Mouse (Mus musculus): Measurements from ENCODE around the gene Cela3a. TPM values are rescaled to one million over a fixed set of nuclear protein-coding genes. Genes with fewer than 3 reads are reported as not detected.

Gene Cela3a
- polyA plus RNA-seq, 1 experiment from 2014 or later, result not detected

- no peak for DNase-seq (ENCODE audit: low spot score)
- Histone ChIP-seq H3K4me1 (peaks cover 7% of the 10 kb centered on the region), H3K36me3 (peaks cover 5% of the 10 kb centered on the region), H3K9me3 (replicated peaks) (no peaks in the 10 kb centered on the region), H3K4me3 (no peak overlapping the region), H3K27ac (replicated peaks) (no peak overlapping the region), H3K27me3 (ENCODE audit: low read depth, poor library complexity, severe bottlenecking) (no peaks in the 10 kb centered on the region)
- WGBS, result 68% methylated on average over 9 of the region's 9 CpGs
Measured at GRCm38 (mm10) chr4:137393378-137394135, 16.0 kb downstream of the Cela3a start.

DNA sequence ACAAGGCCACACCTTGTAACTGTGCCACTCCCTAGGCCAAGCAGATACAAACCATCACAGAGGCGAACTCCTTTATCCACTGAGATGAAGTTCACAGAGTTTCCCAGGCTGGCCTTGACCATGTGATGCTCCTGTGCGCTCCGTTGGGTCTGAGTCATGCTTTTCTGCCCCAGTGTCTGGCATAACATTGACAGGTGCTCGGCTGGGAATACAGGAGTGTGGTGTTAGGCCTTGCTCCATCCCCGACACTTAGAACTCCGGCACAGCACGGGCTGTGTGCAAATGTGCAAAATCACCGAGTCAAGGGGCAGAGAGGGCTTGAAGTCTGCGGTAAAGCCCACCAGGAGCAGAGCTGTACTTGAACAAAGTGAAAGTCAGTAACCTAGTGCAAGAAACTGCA, 16.7 kb downstream of the Cela3a start:
- 90% methylated on average over 9 of the region's 9 CpGs for WGBS
- Histone ChIP-seq H3K27me3 (ENCODE audit: low read depth, poor library complexity, severe bottlenecking) (no peaks in the 10 kb centered on the region), H3K27ac (replicated peaks) (no peak overlapping the region), H3K36me3 (peaks cover 5% of the 10 kb centered on the region), H3K9me3 (replicated peaks) (no peaks in the 10 kb centered on the region), H3K4me1 (peaks cover 9% of the 10 kb centered on the region), H3K4me3 (no peak overlapping the region)
- no peak for DNase-seq (ENCODE audit: low spot score)

DNA sequence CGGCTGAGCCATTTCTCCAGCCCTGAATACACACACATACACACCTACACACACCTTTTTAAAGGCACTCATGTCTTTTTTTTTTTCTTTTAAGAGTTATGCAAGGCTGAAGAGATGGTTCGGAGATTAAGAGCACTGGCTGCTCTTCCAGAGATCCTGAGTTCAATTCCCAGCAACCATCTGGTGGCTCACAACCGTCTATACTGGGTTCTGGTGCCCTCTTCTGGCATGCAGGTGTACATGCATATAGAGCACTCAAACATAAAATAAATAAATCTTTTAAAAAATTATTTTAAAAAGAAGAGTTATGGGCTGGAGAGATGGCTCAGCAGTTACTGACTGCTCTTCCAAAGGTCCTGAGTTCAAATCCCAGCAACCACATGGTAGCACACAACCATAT, 18.3 kb downstream of the Cela3a start:
- H3K4me3 ChIP-seq, result no peak overlapping the region
- DNase-seq (ENCODE audit: low spot score), result no peak
- no peaks in the 10 kb centered on the region for H3K9me3 ChIP-seq (replicated peaks)
- 91% methylated on average over 3 of the region's 3 CpGs for WGBS
- peaks cover 5% of the 10 kb centered on the region for H3K36me3 ChIP-seq
- peaks cover 19% of the 10 kb centered on the region for H3K4me1 ChIP-seq
- no peak overlapping the region for H3K27ac ChIP-seq (replicated peaks)
- H3K27me3 ChIP-seq (ENCODE audit: low read depth, poor library complexity, severe bottlenecking), result no peaks in the 10 kb centered on the region

DNA sequence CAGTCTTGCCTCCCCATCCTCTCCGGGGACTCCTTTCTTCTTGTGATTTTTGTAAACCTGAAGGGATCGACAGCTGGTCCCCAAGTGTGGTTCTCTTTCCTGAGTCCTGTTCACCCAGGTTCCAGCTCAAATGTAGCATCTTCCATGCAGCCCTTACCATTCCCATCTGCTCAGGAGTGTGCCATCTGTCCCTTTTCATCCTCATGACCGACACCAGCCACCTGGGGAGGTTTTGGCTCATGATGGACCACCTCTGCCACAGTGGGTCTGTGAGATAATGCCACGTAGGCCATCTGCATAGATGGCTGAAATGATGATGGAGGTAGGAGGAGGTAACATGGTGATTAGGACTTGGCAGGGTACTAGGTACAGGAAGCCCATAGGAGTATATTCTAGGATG, 19.4 kb downstream of the Cela3a start:
- 89% methylated on average over 4 of the region's 4 CpGs for WGBS
- no peak for DNase-seq (ENCODE audit: low spot score)
- no peaks in the 10 kb centered on the region for H3K27me3 ChIP-seq (ENCODE audit: low read depth, poor library complexity, severe bottlenecking)
- H3K9me3 ChIP-seq (replicated peaks), result no peaks in the 10 kb centered on the region
- H3K36me3 ChIP-seq, result peaks cover 5% of the 10 kb centered on the region
- no peak overlapping the region for H3K4me3 ChIP-seq
- H3K27ac ChIP-seq (replicated peaks), result no peak overlapping the region
- peaks cover 19% of the 10 kb centered on the region for H3K4me1 ChIP-seq

DNA sequence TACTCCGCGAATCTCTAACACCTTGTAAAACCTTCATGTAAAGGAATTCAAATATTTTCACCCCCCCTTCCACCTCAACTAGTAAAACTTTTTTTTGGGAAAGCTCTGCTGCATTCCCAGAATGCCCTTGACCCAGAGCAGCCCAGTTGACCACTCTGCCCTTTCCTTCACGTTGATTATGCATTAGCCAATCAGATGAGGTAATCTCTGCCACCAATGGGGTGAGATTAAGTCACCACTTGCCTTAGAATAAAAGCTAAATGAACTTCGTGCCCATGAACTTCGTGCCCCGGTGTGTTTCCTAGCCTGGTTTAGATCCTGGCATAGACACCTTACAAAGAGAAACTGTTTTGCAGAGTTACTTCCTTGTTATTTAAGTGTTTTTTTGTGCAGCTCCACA, 20.6 kb downstream of the Cela3a start:
- peaks cover 19% of the 10 kb centered on the region for H3K4me1 ChIP-seq
- WGBS, result 49% methylated on average over 6 of the region's 6 CpGs
- peak overlapping the region; percentile 81 for H3K4me3 ChIP-seq
- H3K27me3 ChIP-seq (ENCODE audit: low read depth, poor library complexity, severe bottlenecking), result no peaks in the 10 kb centered on the region
- H3K36me3 ChIP-seq, result peaks cover 5% of the 10 kb centered on the region
- DNase-seq (ENCODE audit: low spot score), result no peak
- H3K9me3 ChIP-seq (replicated peaks), result no peaks in the 10 kb centered on the region
- H3K27ac ChIP-seq (replicated peaks), result peak overlapping the region; percentile 94

GRCm38 (mm10) chr4:137388059-137388794, 21.4 kb downstream of the Cela3a start:
- Histone ChIP-seq H3K27me3 (ENCODE audit: low read depth, poor library complexity, severe bottlenecking) (no peaks in the 10 kb centered on the region), H3K27ac (replicated peaks) (peak overlapping the region; percentile 94), H3K36me3 (peaks cover 5% of the 10 kb centered on the region), H3K4me3 (peak overlapping the region; percentile 81), H3K9me3 (replicated peaks) (no peaks in the 10 kb centered on the region), H3K4me1 (peaks cover 19% of the 10 kb centered on the region)
- DNase-seq (ENCODE audit: low spot score), result peak; percentile 91
- under 1% methylated on average over 46 of the region's 46 CpGs for WGBS

DNA sequence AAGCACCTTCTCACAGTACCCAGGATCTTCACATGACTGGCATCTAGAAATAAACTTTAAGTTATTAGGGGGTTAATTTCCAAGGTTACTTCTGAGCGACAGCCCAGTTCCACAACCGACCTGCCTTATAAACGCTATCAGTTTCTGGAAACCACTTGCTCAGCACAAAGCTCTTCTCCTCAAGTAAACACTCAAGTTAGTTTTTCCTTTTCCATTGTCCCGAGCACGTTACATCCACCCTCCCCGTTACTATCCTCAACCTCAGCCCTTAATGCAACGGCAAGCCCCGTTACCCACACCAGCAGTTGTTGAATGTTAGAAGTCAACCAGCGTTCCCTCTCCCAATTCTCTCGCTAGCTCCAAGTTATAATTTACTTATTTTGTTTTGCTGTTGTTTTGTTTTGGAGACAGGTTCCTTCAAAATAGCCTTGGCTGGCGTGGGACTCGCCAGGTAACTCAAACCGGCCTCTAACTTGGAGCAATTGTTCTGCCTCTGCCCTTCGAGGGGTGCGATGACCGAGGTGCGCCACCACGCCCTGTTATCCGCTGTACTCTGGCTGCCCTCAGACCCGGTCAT, 22.0 kb downstream of the Cela3a start:
- H3K4me3 ChIP-seq, result peak overlapping the region; percentile 81
- peaks cover 19% of the 10 kb centered on the region for H3K4me1 ChIP-seq
- no peak for DNase-seq (ENCODE audit: low spot score)
- no peaks in the 10 kb centered on the region for H3K27me3 ChIP-seq (ENCODE audit: low read depth, poor library complexity, severe bottlenecking)
- 1% methylated on average over 20 of the region's 20 CpGs for WGBS
- no peaks in the 10 kb centered on the region for H3K9me3 ChIP-seq (replicated peaks)
- H3K36me3 ChIP-seq, result peaks cover 5% of the 10 kb centered on the region
- peak overlapping the region; percentile 94 for H3K27ac ChIP-seq (replicated peaks)

GRCm38 (mm10) chr4:137380702-137381605, 28.6 kb downstream of the Cela3a start:
- Histone ChIP-seq H3K27me3 (ENCODE audit: low read depth, poor library complexity, severe bottlenecking) (no peaks in the 10 kb centered on the region), H3K4me1 (peaks cover 10% of the 10 kb centered on the region), H3K36me3 (no peaks in the 10 kb centered on the region), H3K9me3 (replicated peaks) (no peaks in the 10 kb centered on the region), H3K27ac (replicated peaks) (no peak overlapping the region; the same call in 1 of the 2 replicates), H3K4me3 (no peak overlapping the region)
- 35% methylated on average over 15 of the region's 16 CpGs for WGBS
- DNase-seq (ENCODE audit: low spot score), result no peak

DNA sequence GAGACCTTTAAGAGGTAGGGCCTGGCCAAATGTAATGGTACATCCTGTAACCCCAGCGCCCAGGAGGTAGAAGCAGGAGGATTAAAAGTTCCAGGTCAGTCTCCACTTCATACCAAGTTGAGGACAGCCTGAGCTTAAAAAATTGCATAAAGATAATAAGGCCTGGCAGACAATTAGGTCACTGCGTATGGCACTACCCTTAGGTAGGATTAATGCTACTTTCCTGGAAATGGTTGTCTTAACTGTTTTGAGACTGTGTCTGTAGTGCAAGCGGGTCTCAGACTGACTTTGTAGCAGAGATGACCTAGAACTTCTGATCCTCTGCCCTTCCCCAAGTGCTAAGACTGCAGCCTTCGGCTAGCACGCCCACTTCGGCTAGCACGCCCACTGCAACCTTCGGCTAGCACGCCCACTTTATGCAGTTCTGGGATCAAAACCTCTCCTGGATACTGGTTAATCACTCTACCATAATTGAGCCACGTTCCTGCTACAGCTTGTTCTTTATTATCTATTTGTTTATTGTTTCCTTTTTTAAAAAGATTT, 29.8 kb downstream of the Cela3a start:
- Histone ChIP-seq H3K36me3 (no peaks in the 10 kb centered on the region), H3K27me3 (ENCODE audit: low read depth, poor library complexity, severe bottlenecking) (no peaks in the 10 kb centered on the region), H3K9me3 (replicated peaks) (no peaks in the 10 kb centered on the region), H3K4me3 (no peak overlapping the region), H3K4me1 (peaks cover 19% of the 10 kb centered on the region), H3K27ac (replicated peaks) (no peak overlapping the region)
- 92% methylated on average over 10 of the region's 10 CpGs for WGBS
- DNase-seq (ENCODE audit: low spot score), result no peak

- Histone ChIP-seq H3K4me3 (no peak overlapping the region), H3K36me3 (no peaks in the 10 kb centered on the region), H3K4me1 (peaks cover 19% of the 10 kb centered on the region), H3K27ac (replicated peaks) (no peak overlapping the region), H3K9me3 (replicated peaks) (no peaks in the 10 kb centered on the region), H3K27me3 (ENCODE audit: low read depth, poor library complexity, severe bottlenecking) (no peaks in the 10 kb centered on the region)
- no peak for DNase-seq (ENCODE audit: low spot score)
- 90% methylated on average over 3 of the region's 3 CpGs for WGBS
Measured at GRCm38 (mm10) chr4:137379085-137379484, 30.5 kb downstream of the Cela3a start.

DNA sequence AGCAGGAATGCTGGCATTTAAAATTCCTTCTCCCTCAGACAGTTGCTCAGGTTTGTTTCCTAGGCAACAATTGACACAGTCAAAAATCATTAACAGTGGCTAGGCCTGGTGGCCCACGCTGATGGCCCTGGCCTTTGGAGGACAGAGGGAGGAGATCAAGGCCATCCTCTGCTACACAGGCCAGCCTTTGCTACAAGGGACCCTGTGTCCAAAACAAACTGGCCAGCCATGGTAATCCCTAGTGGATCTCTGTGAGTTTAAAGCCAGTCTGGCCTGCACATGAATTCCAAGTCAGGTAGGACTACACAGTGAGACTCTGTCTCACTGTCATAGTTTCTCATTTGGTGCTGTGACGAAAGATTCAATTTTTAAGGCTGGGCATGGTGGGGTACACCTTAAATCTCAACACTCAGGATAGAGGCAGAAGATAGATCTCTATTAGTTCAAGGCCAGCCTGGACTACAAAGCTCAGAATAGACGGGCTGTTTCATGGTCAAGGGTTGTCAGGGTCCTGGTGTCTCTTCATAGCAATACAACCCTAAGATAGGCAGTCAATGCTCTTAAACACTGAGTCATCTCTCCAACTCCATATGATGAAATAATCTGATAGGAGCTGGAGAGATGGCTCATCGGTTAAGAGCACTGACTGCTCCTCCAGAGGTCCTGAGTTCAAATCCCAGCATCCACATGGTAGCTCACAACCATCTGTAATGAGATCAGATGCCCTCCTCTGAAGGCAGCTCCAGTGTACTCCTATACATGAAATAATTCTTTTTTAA, 31.9 kb downstream of the Cela3a start:
- Histone ChIP-seq H3K9me3 (replicated peaks) (no peaks in the 10 kb centered on the region), H3K27me3 (ENCODE audit: low read depth, poor library complexity, severe bottlenecking) (no peaks in the 10 kb centered on the region), H3K4me3 (no peak overlapping the region), H3K4me1 (peaks cover 26% of the 10 kb centered on the region), H3K27ac (replicated peaks) (no peak overlapping the region), H3K36me3 (no peaks in the 10 kb centered on the region)
- DNase-seq (ENCODE audit: low spot score), result no peak
- WGBS, result 84% methylated on average over 4 of the region's 4 CpGs
